Mouse (Mus musculus) embryonic fibroblast, embryonic 13.5 days (primary cell): ENCODE measurements around the gene Lrrn4. TPM values are rescaled to one million over a fixed set of nuclear protein-coding genes. Genes with fewer than 3 reads are reported as not detected.

ENCODE experiments used
- H3K27ac ChIP-seq: 2 replicates; pipeline ENCODE4 v1.5.1; 2012; ENCODE audit warnings: low read length, control low read depth, inconsistent platforms; ENCODE audit not compliant: insufficient read depth
- H3K4me1 ChIP-seq: 2 replicates; pipeline ENCODE4 v1.6.1; 2011; ENCODE audit warnings: low read length; ENCODE audit not compliant: control insufficient read depth, insufficient read depth
- H3K4me3 ChIP-seq: 2 replicates; pipeline ENCODE4 v1.5.1; 2011; ENCODE audit warnings: mild to moderate bottlenecking, control low read depth, low read length; ENCODE audit not compliant: insufficient read depth
- CTCF ChIP-seq: IDR thresholded peaks from 2 replicates; pipeline ENCODE4 v1.5.1; 2011; ENCODE audit warnings: mild to moderate bottlenecking, control low read depth, low read length, moderate library complexity, borderline replicate concordance; ENCODE audit not compliant: insufficient read depth
- POLR2A ChIP-seq: IDR thresholded peaks from 2 replicates; pipeline ENCODE4 v1.6.1; 2011; ENCODE audit warnings: low read depth, mild to moderate bottlenecking, control low read depth, low read length, moderate library complexity
- polyA plus RNA-seq: library from polyadenylated mRNA; stranded (reverse); fragments of >200 nt; gene quantifications from 2 replicates; pipeline ENCODE4 v1.2.4, GENCODE M21; 2011; ENCODE audit warnings: low read depth; ENCODE audit not compliant: missing spikeins, insufficient read length

The Lrrn4 gene
- 0.83 TPM in 1 of 2 replicates, not detected in the other for polyA plus RNA-seq

DNA sequence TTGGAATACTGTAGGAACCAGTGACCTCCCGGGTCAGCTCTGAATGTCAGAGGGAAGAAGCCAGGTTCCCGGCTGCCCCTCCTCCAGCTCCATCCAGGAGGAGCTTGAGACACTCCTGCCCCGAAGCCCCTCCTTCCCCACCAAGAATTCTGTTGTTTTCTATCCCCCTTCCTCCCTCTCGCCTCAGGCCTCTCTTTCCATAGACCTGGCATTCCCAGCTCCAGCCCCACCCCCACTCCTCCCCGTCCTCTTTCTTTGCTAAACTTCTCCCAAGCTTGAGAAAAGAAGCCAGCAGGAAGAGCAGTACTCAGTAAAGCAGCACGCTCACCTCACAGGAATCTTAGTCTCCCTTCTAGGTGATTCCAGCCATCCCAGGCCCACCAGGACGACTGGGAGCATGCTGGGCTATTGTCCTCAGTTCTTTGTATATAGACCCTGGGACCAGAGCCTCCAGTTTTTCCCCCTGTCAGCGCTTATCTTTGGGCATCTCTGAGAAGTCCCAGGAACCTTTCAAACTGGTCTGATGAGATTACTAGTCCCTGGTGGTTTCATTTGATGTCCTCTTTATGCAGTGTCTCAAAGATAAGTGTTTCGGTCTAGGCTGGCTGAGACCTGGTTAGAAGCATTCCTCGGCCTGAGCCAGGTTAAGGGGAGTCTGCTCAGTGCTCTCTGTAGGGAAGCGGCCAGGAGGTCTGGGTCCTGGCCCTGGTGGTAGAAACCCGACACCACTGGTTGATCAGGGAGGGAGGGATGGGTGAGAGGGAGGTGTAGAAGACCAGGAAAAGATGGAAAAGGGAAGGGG is at the start of gene Lrrn4:
TSS of gene Lrrn4 (minus strand) at position 48 of the 802 bp plus-strand sequence.
- 0 out of 2 replicates have a peak, but pooled peaks cover 2% of the 10 kb centered on the region for H3K4me1 ChIP-seq
- TF ChIP-seq CTCF (no peak), POLR2A (no peak)
- H3K27ac ChIP-seq = no peak within 1 kb of the TSS
- H3K4me3 ChIP-seq = peak within 1 kb of the TSS; percentile 33; the same call in 1 of the 2 replicates

DNA sequence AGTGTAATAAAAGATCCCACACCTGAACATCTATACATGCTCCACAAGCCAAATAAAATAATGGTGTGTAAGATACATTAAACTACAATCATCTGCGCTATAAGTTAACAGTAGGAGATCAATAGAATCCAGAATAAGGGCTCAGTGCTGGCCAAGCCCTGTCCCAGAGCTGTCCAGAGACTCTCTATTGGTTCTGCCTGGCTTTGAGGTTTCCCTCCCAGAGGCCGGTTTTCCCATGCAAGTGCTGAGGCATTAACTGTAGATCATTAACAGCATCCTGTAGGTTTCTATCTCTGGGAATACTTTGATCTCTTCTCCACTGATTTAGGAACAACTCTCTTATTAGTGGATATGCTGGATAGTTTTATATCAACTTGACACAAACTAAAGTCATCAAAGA is 48.3 kb upstream of the Lrrn4 start:
- H3K4me3 ChIP-seq = no peak overlapping the region
- no peak overlapping the region for H3K27ac ChIP-seq
- no peak for TF ChIP-seq CTCF
- TF ChIP-seq POLR2A = no peak
- H3K4me1 ChIP-seq = no peaks in the 10 kb centered on the region

DNA sequence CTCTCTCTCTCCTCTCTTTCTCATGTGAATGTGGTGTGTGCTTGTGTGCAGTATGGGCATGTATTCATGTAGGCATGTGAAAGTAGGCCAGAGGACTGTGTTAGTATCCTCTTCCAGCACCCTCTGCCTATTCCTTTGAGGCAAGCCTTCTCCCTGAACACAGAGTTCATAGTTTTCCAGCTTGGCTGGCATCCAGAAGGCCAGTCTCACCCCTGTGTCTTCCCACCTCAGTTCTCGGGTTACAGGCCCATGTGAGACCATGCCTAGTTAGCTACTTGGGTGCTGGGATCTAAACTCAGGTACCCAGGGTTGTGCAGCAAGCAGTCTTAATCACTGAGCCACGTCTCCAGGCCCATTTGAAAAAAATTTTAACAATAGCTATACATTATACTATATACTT is 47.2 kb upstream of the Lrrn4 start:
- no peak overlapping the region for H3K4me3 ChIP-seq
- TF ChIP-seq POLR2A (no peak), CTCF (no peak)

DNA sequence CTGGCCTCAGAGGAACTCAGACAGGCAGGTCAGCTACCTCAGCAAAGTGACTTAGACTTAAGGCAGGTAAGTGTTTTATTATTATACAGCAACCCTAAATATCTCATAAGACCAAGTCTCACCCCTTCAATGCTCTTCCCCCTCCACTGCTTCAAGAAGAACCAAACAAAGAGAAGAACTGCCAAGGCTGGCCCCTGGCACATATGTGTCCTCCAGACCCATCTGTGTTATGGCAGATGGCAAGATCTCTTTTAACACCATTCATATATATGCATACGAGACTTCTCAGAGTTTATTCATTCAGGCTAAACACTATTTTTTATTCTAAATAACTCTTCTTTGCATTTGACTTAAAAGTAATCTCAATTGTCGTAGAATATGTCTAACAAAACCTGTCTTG is 46.6 kb upstream of the Lrrn4 start:
- H3K27ac ChIP-seq = no peak overlapping the region
- no peak overlapping the region for H3K4me3 ChIP-seq
- TF ChIP-seq CTCF (no peak), POLR2A (no peak)
- no peaks in the 10 kb centered on the region for H3K4me1 ChIP-seq

More for the DNA sequence above, 47.2 kb upstream of the Lrrn4 start:
- Histone ChIP-seq H3K4me1 (no peaks in the 10 kb centered on the region), H3K27ac (no peak overlapping the region)

DNA sequence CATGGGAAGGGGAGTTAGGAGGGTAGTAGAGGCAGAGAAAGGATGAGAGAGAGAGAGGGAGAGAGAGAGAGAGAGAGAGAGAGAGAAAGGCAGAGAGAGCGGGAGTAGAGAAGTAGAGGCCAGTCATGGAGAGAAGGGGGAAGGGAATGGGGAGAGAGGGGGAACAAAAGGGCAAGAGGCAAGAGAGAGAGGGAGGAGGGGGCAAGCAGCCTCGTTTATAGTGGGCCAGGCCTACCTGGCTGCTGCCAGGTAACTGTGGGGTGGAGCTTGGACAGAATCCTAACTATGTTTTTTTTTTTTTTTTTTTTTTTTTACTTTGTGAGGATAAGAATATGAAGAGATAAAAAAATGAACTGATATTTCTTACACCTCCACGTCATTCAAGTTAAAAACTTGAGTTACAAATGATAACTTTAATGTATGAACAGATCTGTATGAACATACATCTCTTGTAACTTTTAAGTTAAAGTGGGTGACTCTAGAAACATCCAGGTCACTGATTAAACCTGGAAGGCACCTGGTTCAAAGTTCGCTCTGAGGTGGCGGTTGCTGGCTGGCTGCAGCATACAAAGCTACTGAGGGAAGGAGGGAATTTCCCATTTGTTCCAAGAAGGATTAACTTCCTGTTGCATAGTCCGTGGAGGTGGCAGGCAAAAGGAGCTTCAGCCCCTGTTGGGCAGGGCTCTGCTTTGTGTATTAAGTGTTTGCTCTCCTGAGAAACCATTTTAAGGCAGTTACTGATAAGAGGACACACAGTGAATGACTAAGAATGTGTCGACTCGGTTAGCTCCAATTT is 42.8 kb upstream of the Lrrn4 start:
- Histone ChIP-seq H3K4me3 (no peak overlapping the region), H3K4me1 (no peaks in the 10 kb centered on the region), H3K27ac (no peak overlapping the region)
- TF ChIP-seq POLR2A = no peak

GRCm38 (mm10) chr2:132922076-132922873 is 41.6 kb upstream of the Lrrn4 start:
- TF ChIP-seq POLR2A (no peak), CTCF (no peak)
- no peak overlapping the region for H3K27ac ChIP-seq
- H3K4me1 ChIP-seq = no peaks in the 10 kb centered on the region
- H3K4me3 ChIP-seq = no peak overlapping the region

DNA sequence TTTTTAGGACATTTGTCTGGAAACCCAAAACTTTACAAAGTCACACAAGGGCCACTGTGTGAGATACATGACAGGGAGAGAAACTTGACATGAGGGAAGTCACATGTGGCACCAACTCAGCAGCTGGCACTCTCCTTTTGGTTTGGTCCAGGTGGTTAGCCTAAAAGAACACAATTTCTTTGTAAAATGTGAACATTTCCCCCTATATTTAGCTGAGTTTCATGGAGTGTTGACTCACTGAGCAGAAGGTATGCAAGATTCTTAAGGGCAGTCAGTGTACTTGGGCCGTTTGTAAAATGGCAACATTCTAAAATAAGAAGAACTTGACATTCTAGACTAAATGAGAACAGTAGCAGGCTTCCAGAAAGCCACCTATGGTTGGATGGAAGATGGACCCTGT is 34.1 kb upstream of the Lrrn4 start:
- Histone ChIP-seq H3K4me3 (no peak overlapping the region), H3K27ac (no peak overlapping the region), H3K4me1 (no peaks in the 10 kb centered on the region)
- no peak for TF ChIP-seq CTCF
- TF ChIP-seq POLR2A = no peak

DNA sequence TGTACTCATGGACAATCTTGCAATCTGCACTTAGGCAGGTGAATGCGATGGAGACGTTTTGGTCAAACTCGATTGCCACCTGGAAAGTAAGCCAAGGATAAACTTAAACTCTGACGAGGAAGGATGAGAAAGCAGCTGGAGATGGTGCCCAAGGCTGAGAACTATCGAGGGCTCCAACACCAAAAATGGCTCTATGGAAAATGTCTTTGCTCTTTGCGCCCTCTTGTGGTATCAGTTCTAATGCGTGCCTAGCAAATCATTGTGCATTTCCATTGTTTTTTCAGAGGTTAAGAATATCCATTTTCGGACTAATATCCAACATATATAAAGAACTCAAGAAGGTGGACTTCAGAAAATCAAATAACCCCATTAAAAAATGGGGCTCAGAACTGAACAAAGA is 26.1 kb upstream of the Lrrn4 start:
- Histone ChIP-seq H3K4me3 (no peak overlapping the region), H3K27ac (no peak overlapping the region), H3K4me1 (no peaks in the 10 kb centered on the region)
- TF ChIP-seq POLR2A = no peak
- TF ChIP-seq CTCF = no peak

DNA sequence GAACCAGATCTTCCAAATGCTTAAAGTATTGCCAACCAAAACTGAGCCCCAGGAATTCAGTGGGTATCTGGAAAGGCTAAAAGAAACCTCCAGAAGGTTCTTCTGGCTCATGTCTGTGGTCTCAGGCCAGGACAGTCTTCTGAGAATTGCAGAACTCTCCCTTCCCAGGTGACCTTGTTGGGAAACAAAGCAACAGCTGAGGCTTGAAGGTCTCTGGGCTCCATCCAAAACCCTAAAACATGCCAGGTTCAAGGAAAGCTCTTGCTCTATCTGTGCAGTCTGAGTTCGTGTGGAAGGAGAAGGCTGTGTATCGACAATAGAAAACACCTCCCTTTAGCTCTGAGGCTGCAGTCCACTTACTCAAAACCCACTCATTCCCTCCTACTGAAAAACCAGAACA is 24.3 kb upstream of the Lrrn4 start:
- TF ChIP-seq POLR2A (no peak), CTCF (no peak)
- Histone ChIP-seq H3K4me1 (no peaks in the 10 kb centered on the region), H3K4me3 (no peak overlapping the region), H3K27ac (no peak overlapping the region)

- no peak overlapping the region for H3K4me3 ChIP-seq
- TF ChIP-seq CTCF = no peak
- TF ChIP-seq POLR2A = no peak
These were observed 22.8 kb upstream of the Lrrn4 start for GRCm38 (mm10) chr2:132903498-132903897.

More at GRCm38 (mm10) chr2:132903498-132903897, 22.8 kb upstream of the Lrrn4 start:
- Histone ChIP-seq H3K4me1 (no peaks in the 10 kb centered on the region), H3K27ac (no peak overlapping the region)
